Comparison of ENCODE assay signal across 16 mouse cellular contexts in the genomic region with DNA sequence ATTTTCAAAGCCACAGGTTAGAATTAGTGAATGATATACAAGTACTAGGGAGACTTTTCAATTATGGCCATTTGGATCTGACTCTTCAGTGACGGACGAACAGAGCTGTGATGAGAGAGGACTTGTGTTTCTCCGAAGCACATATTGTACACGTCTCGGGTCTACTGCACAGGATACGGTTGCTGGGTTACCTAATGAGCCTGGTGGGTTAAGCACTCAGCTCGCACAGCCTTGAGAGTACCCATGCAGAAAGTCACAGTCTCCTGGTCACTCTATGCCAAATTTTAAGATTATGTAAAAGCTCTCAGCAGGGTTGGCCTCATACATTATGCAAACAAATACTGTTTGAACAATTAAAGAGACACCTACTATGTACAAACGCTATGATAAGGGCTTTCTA. TPM values are rescaled to one million over a fixed set of nuclear protein-coding genes. Genes with fewer than 3 reads are reported as not detected.
DNase-seq lines count a peak whose midpoint lies in the region; ATAC-seq and TF ChIP-seq lines count a peak whose summit lies in the region.
"Had no signal": no experiment of that assay in that cellular context is flagged by ENCODE, and none has a peak within 500 bp of the region (broad histone marks: within the 10 kb centered on the region; RNA-seq: fewer than 3 reads in every experiment).

No protein-coding gene starts in this region.

- no peak overlapping the region for H3K4me2 ChIP-seq in kidney, embryonic 14.5 days (replicated peaks; ENCODE audit: low read depth, low read length)
- no peak overlapping the region for H3K4me2 ChIP-seq in lung, embryonic 16.5 days (ENCODE audit: low read depth, low read length)
- no peak overlapping the region for H3K4me2 ChIP-seq in hindbrain, embryonic 16.5 days (ENCODE audit: low read length)
- H3K4me2 ChIP-seq: embryonic facial prominence, embryonic 12.5 days; forebrain, embryonic 15.5 days; heart, embryonic 13.5 days had no signal

- H3K4me1 ChIP-seq in kidney, embryonic 14.5 days (ENCODE audit: control insufficient read depth, insufficient read depth, low read length): no peaks in the 10 kb centered on the region
- no peaks in the 10 kb centered on the region for H3K4me1 ChIP-seq in kidney, adult 2 months (ENCODE audit: control insufficient read depth, insufficient read depth, low read length)
- H3K4me1 ChIP-seq in lung, embryonic 16.5 days (replicated peaks; ENCODE audit: control insufficient read depth, insufficient read depth, low read length): no peaks in the 10 kb centered on the region
- H3K4me1 ChIP-seq in hindbrain, embryonic 16.5 days (ENCODE audit: control insufficient read depth, insufficient read depth, low read depth, low read length): no peaks in the 10 kb centered on the region
- H3K4me1 ChIP-seq: embryonic facial prominence, embryonic 12.5 days; forebrain, embryonic 15.5 days; heart, embryonic 13.5 days had no signal

- DNase-seq in kidney, adult 2 months: no peak
- DNase-seq in lung, postnatal 4 days: no peak
- no peak for DNase-seq in MN1 (ENCODE audit: low spot score)
- DNase-seq: adrenal gland, postnatal 10 days; cerebellum, adult 11 months; cerebellum, adult 8-10 months; cerebellum, postnatal 14 days; embryo, embryonic 11 days; gastrocnemius, postnatal 36 days; heart, postnatal 36 days had no signal

- no peaks in the 10 kb centered on the region for H3K27me3 ChIP-seq in kidney, embryonic 14.5 days (ENCODE audit: control insufficient read depth, insufficient read depth, low read length)
- H3K27me3 ChIP-seq in kidney, adult 2 months (replicated peaks; ENCODE audit: control insufficient read depth, insufficient read depth, low read length): no peaks in the 10 kb centered on the region; the same call in 1 of the 2 replicates
- H3K27me3 ChIP-seq in lung, embryonic 16.5 days (ENCODE audit: control insufficient read depth, insufficient read depth, low read depth, low read length): no peaks in the 10 kb centered on the region
- H3K27me3 ChIP-seq in hindbrain, embryonic 16.5 days (replicated peaks; ENCODE audit: control insufficient read depth, insufficient read depth, low read length): no peaks in the 10 kb centered on the region
- H3K27me3 ChIP-seq: embryonic facial prominence, embryonic 12.5 days; forebrain, embryonic 15.5 days; heart, embryonic 13.5 days had no signal

- peak; percentile 91 for ATAC-seq in kidney, embryonic 14.5 days (ENCODE audit: low FRiP score, low TSS enrichment)
- 0 out of 2 replicates have a peak, but pooled peaks have one; percentile 20 for ATAC-seq in lung, embryonic 16.5 days (ENCODE audit: low read depth)
- ATAC-seq in hindbrain, embryonic 16.5 days: peak; percentile 48; the same call in 1 of the 2 replicates
- ATAC-seq: forebrain, embryonic 15.5 days had no signal

- H3K36me3 ChIP-seq in kidney, embryonic 14.5 days (ENCODE audit: control insufficient read depth, insufficient read depth, low read length): no peaks in the 10 kb centered on the region
- H3K36me3 ChIP-seq in kidney, adult 2 months (ENCODE audit: control insufficient read depth, insufficient read depth, low read length): no peaks in the 10 kb centered on the region
- H3K36me3 ChIP-seq in lung, embryonic 16.5 days (ENCODE audit: control insufficient read depth, insufficient read depth, low read length): no peaks in the 10 kb centered on the region
- no peaks in the 10 kb centered on the region for H3K36me3 ChIP-seq in hindbrain, embryonic 16.5 days (ENCODE audit: control insufficient read depth, insufficient read depth, low read length)
- H3K36me3 ChIP-seq: embryonic facial prominence, embryonic 12.5 days; forebrain, embryonic 15.5 days; heart, embryonic 13.5 days had no signal

- H3K9me3 ChIP-seq in kidney, embryonic 14.5 days (ENCODE audit: control insufficient read depth, low read length): no peaks in the 10 kb centered on the region
- no peaks in the 10 kb centered on the region for H3K9me3 ChIP-seq in lung, embryonic 16.5 days (ENCODE audit: control insufficient read depth, low read length)
- no peaks in the 10 kb centered on the region for H3K9me3 ChIP-seq in hindbrain, embryonic 16.5 days (ENCODE audit: control insufficient read depth, low read length)
- H3K9me3 ChIP-seq: embryonic facial prominence, embryonic 12.5 days; forebrain, embryonic 15.5 days; heart, embryonic 13.5 days had no signal

- 48% methylated on average over 8 of the region's 8 CpGs for WGBS in kidney, embryonic 14.5 days
- WGBS in kidney, adult 2 months: 44% methylated on average over 8 of the region's 8 CpGs
- WGBS in lung, embryonic 16.5 days: 63% methylated on average over 8 of the region's 8 CpGs
- WGBS in hindbrain, embryonic 16.5 days: 62% methylated on average over 8 of the region's 8 CpGs

- TF ChIP-seq POLR2A in kidney, adult 2 months (IDR thresholded peaks at IDR 0.05; ENCODE audit: low read depth, low read length): no peak

- no peak overlapping the region for H3K4me3 ChIP-seq in kidney, embryonic 14.5 days (ENCODE audit: low read length)
- no peak overlapping the region for H3K4me3 ChIP-seq in kidney, adult 2 months (ENCODE audit: insufficient read depth, low read depth, low read length)
- no peak overlapping the region for H3K4me3 ChIP-seq in lung, embryonic 16.5 days (ENCODE audit: low read length)
- H3K4me3 ChIP-seq in hindbrain, embryonic 16.5 days (ENCODE audit: low read length): no peak overlapping the region
- H3K4me3 ChIP-seq: embryonic facial prominence, embryonic 12.5 days; forebrain, embryonic 15.5 days; heart, embryonic 13.5 days had no signal

- H3K9ac ChIP-seq in kidney, embryonic 14.5 days (ENCODE audit: low read depth, low read length): no peak overlapping the region
- no peak overlapping the region for H3K9ac ChIP-seq in lung, embryonic 16.5 days (ENCODE audit: low read length)
- H3K9ac ChIP-seq in hindbrain, embryonic 16.5 days (ENCODE audit: low read depth, low read length): no peak overlapping the region
- H3K9ac ChIP-seq: embryonic facial prominence, embryonic 12.5 days; forebrain, embryonic 15.5 days; heart, embryonic 13.5 days had no signal

- TF ChIP-seq CTCF in kidney, adult 2 months (conservative IDR thresholded peaks at IDR 0.05; ENCODE audit: insufficient read depth, insufficient read length, low read depth, low read length): no peak

- no peak overlapping the region for H3K27ac ChIP-seq in kidney, embryonic 14.5 days (ENCODE audit: low read depth, low read length)
- H3K27ac ChIP-seq in kidney, adult 2 months (ENCODE audit: insufficient read depth, low read depth, low read length): no peak overlapping the region
- no peak overlapping the region for H3K27ac ChIP-seq in lung, embryonic 16.5 days (ENCODE audit: low read length)
- no peak overlapping the region for H3K27ac ChIP-seq in hindbrain, embryonic 16.5 days (ENCODE audit: low read depth, low read length)
- H3K27ac ChIP-seq: embryonic facial prominence, embryonic 12.5 days; forebrain, embryonic 15.5 days; heart, embryonic 13.5 days had no signal

RNA-seq across cellular contexts. Expression of gene Ube2e3, which starts 13.6 kb away (rescaled TPM):
- 188 and 203 TPM in 2 replicates for polyA plus RNA-seq in kidney, embryonic 14.5 days (2014; fragmentation: Nextera tagmentation; extraction: Ambion mirVana)
- polyA plus RNA-seq in kidney, adult 2 months (2012; rRNA removed): 25.2 and 25.4 TPM in 2 replicates
- polyA plus RNA-seq in lung, embryonic 16.5 days (2015; fragmentation: Nextera tagmentation; extraction: Ambion mirVana): 144 and 157 TPM in 2 replicates
- 247 and 257 TPM in 2 replicates for polyA plus RNA-seq in hindbrain, embryonic 16.5 days (2015; fragmentation: Nextera tagmentation; extraction: Ambion mirVana)

Comparison
In these comparisons a context has a peak if more than half of its experiments do, and no peak if none do; other contexts are left out.
1. ATAC-seq: peak in every context shown above with its lines; median percentile 91 in kidney, embryonic 14.5 days; 48 in hindbrain, embryonic 16.5 days; 20 in lung, embryonic 16.5 days.